Mouse (Mus musculus) ES-Bruce4 (cell line): Measurements from ENCODE around the gene Acer3.

Experiments
- CTCF ChIP-seq: IDR thresholded peaks from one replicate; pipeline ENCODE4 v1.8.1; 2011; ENCODE audit warnings: low read depth, low read length
- EP300 ChIP-seq: IDR thresholded peaks from 2 replicates; pipeline ENCODE4 v1.6.1; 2011; ENCODE audit warnings: low read depth, low read length; ENCODE audit not compliant: insufficient read depth
- POLR2A ChIP-seq: IDR thresholded peaks from one replicate; pipeline ENCODE4 v1.8.1; 2011; ENCODE audit warnings: low read length; ENCODE audit not compliant: insufficient read depth

DNA sequence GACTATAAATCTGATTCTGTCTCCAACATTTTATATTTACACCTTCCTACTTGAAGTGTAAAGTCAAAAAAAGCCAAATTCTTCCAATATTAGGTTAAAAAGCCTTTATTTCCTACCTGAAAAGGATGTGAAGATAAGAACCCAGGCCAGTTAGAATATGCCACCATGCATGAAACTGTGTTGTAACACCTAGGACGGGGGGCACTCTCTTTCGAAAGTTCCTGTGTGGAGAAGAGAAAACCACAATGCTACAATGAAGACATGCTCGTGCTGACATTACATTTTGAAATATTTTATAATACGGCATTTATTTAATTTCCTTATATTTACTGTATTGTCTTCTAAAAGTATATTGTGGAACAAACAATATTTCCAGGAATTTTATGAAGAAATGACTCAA is 97.2 kb downstream of the Acer3 start:
- TF ChIP-seq EP300 (no peak), CTCF (no peak), POLR2A (no peak)
